Comparison of ENCODE assay signal across 10 mouse cellular contexts in genomic region chr1:72826446-72826845, GRCm38 (mm10). TPM values are rescaled to one million over a fixed set of nuclear protein-coding genes. Genes with fewer than 3 reads are reported as not detected.
DNase-seq lines count a peak whose midpoint lies in the region; ATAC-seq and TF ChIP-seq lines count a peak whose summit lies in the region.
"Had no signal": no experiment of that assay in that cellular context is flagged by ENCODE, and none has a peak within 500 bp of the region (broad histone marks: within the 10 kb centered on the region; RNA-seq: fewer than 3 reads in every experiment).

No protein-coding gene starts in this region.

- H3K27me3 ChIP-seq in intestine, embryonic 14.5 days (replicated peaks; ENCODE audit: control insufficient read depth, insufficient read depth, low read length) = no peaks in the 10 kb centered on the region
- peaks cover 22% of the 10 kb centered on the region; the same call in 1 of the 2 replicates for H3K27me3 ChIP-seq in intestine, postnatal 0 days (replicated peaks; ENCODE audit: control insufficient read depth, insufficient read depth, low read length)
- H3K27me3 ChIP-seq in embryonic facial prominence, embryonic 13.5 days = peaks cover 3% of the 10 kb centered on the region; the same call in 1 of the 2 replicates
- peaks cover 6% of the 10 kb centered on the region; the same call in 1 of the 2 replicates for H3K27me3 ChIP-seq in limb, embryonic 10.5 days (ENCODE audit: low read depth, poor library complexity, severe bottlenecking)
- H3K27me3 ChIP-seq in neural tube, embryonic 14.5 days (ENCODE audit: control insufficient read depth, insufficient read depth, low read length) = no peaks in the 10 kb centered on the region

- no peak for TF ChIP-seq CTCF in intestine, postnatal 0 days (IDR thresholded peaks at IDR 0.05; ENCODE audit: low read depth)

- H3K4me1 ChIP-seq in intestine, embryonic 14.5 days (replicated peaks; ENCODE audit: control insufficient read depth, insufficient read depth, low read length) = peaks cover 25% of the 10 kb centered on the region
- no peaks in the 10 kb centered on the region for H3K4me1 ChIP-seq in intestine, postnatal 0 days (replicated peaks; ENCODE audit: control insufficient read depth, insufficient read depth, low read length)
- H3K4me1 ChIP-seq in embryonic facial prominence, embryonic 13.5 days = peaks cover 36% of the 10 kb centered on the region
- peaks cover 53% of the 10 kb centered on the region for H3K4me1 ChIP-seq in limb, embryonic 10.5 days
- H3K4me1 ChIP-seq in neural tube, embryonic 14.5 days (ENCODE audit: control insufficient read depth, insufficient read depth, low read length) = peaks cover 22% of the 10 kb centered on the region
- H3K4me1 ChIP-seq: liver, embryonic 15.5 days had no signal

- WGBS in intestine, embryonic 14.5 days = 10% methylated on average over 6 of the region's 6 CpGs
- 44% methylated on average over 6 of the region's 6 CpGs for WGBS in intestine, postnatal 0 days
- WGBS in embryonic facial prominence, embryonic 13.5 days = 5% methylated on average over 6 of the region's 6 CpGs
- WGBS in limb, embryonic 10.5 days = 5% methylated on average over 6 of the region's 6 CpGs
- WGBS in neural tube, embryonic 14.5 days = 2% methylated on average over 6 of the region's 6 CpGs

- peak overlapping the region; percentile 59 for H3K4me3 ChIP-seq in intestine, embryonic 14.5 days (ENCODE audit: low read depth, low read length)
- no peak overlapping the region for H3K4me3 ChIP-seq in intestine, postnatal 0 days (ENCODE audit: low read depth, low read length)
- peak overlapping the region; percentile 80 for H3K4me3 ChIP-seq in embryonic facial prominence, embryonic 13.5 days
- H3K4me3 ChIP-seq in limb, embryonic 10.5 days = peak overlapping the region; percentile 79
- H3K4me3 ChIP-seq in neural tube, embryonic 14.5 days (ENCODE audit: low read depth, low read length) = peak overlapping the region; percentile 74
- H3K4me3 ChIP-seq: liver, embryonic 15.5 days had no signal

- H3K9me3 ChIP-seq in intestine, embryonic 14.5 days (ENCODE audit: control insufficient read depth, low read length) = peaks cover 4% of the 10 kb centered on the region; the same call in 1 of the 2 replicates
- H3K9me3 ChIP-seq in intestine, postnatal 0 days (ENCODE audit: control insufficient read depth) = no peaks in the 10 kb centered on the region
- H3K9me3 ChIP-seq in embryonic facial prominence, embryonic 13.5 days = no peaks in the 10 kb centered on the region; the same call in 1 of the 2 replicates
- no peaks in the 10 kb centered on the region for H3K9me3 ChIP-seq in limb, embryonic 10.5 days (replicated peaks)
- no peaks in the 10 kb centered on the region for H3K9me3 ChIP-seq in neural tube, embryonic 14.5 days (ENCODE audit: control insufficient read depth, low read length)
- H3K9me3 ChIP-seq: liver, embryonic 15.5 days had no signal

- no peak for ATAC-seq in intestine, embryonic 14.5 days (replicated peaks; ENCODE audit: low FRiP score, low TSS enrichment, low read depth)
- ATAC-seq in intestine, postnatal 0 days = no peak
- ATAC-seq in embryonic facial prominence, embryonic 13.5 days (ENCODE audit: insufficient number of reproducible peaks, insufficient read depth, low FRiP score, low TSS enrichment, low read depth) = no peak
- ATAC-seq in neural tube, embryonic 14.5 days (ENCODE audit: low read depth) = no peak

- H3K27ac ChIP-seq in intestine, embryonic 14.5 days (ENCODE audit: low read depth) = peak overlapping the region; percentile 47; the same call in 1 of the 2 replicates
- H3K27ac ChIP-seq in intestine, postnatal 0 days (ENCODE audit: low read depth, low read length) = no peak overlapping the region
- peak overlapping the region; percentile 78 for H3K27ac ChIP-seq in embryonic facial prominence, embryonic 13.5 days
- H3K27ac ChIP-seq in limb, embryonic 10.5 days = peak overlapping the region; percentile 90
- peak overlapping the region; percentile 80 for H3K27ac ChIP-seq in neural tube, embryonic 14.5 days (ENCODE audit: low read depth, low read length)
- H3K27ac ChIP-seq: liver, embryonic 15.5 days had no signal

- peak overlapping the region; percentile 98 for H3K4me2 ChIP-seq in intestine, embryonic 14.5 days (ENCODE audit: low read length)
- no peak overlapping the region; the same call in 1 of the 2 replicates for H3K4me2 ChIP-seq in intestine, postnatal 0 days (replicated peaks; ENCODE audit: low read depth)
- H3K4me2 ChIP-seq in embryonic facial prominence, embryonic 13.5 days = peak overlapping the region; percentile 98
- H3K4me2 ChIP-seq in neural tube, embryonic 14.5 days (ENCODE audit: low read depth, low read length) = peak overlapping the region; percentile 84
- H3K4me2 ChIP-seq: liver, embryonic 15.5 days had no signal

- no peak for DNase-seq in intestine, embryonic 14.5 days (ENCODE audit: low spot score)
- peak; percentile 54 for DNase-seq in limb, embryonic 10.5 days (ENCODE audit: low spot score)
- no peak for DNase-seq in left cerebral cortex, adult 18-20 months (ENCODE audit: low spot score in 2 of 2)
- no peak for DNase-seq in adrenal gland, adult 18-20 months (ENCODE audit: low spot score in 2 of 2)
- no peak for DNase-seq in spleen, postnatal 10 days (ENCODE audit: low spot score in 2 of 2)
- DNase-seq: right cerebral cortex, postnatal 25 days had no signal

- peak overlapping the region; percentile 63 for H3K9ac ChIP-seq in intestine, embryonic 14.5 days (ENCODE audit: low read length)
- H3K9ac ChIP-seq in intestine, postnatal 0 days (ENCODE audit: low read depth, low read length) = no peak overlapping the region
- H3K9ac ChIP-seq in embryonic facial prominence, embryonic 13.5 days = peak overlapping the region; percentile 86
- H3K9ac ChIP-seq in neural tube, embryonic 14.5 days (replicated peaks; ENCODE audit: low read depth, low read length) = peak overlapping the region; percentile 79; the same call in 1 of the 2 replicates
- H3K9ac ChIP-seq: liver, embryonic 15.5 days had no signal

- no peaks in the 10 kb centered on the region for H3K36me3 ChIP-seq in intestine, embryonic 14.5 days (ENCODE audit: control insufficient read depth, insufficient read depth, low read length)
- H3K36me3 ChIP-seq in intestine, postnatal 0 days (ENCODE audit: control insufficient read depth, insufficient read depth) = no peaks in the 10 kb centered on the region
- H3K36me3 ChIP-seq in embryonic facial prominence, embryonic 13.5 days = peaks cover 16% of the 10 kb centered on the region
- H3K36me3 ChIP-seq in limb, embryonic 10.5 days = peaks cover 27% of the 10 kb centered on the region
- H3K36me3 ChIP-seq in neural tube, embryonic 14.5 days (ENCODE audit: control insufficient read depth, insufficient read depth, low read length) = no peaks in the 10 kb centered on the region
- H3K36me3 ChIP-seq: liver, embryonic 15.5 days had no signal

RNA-seq across cellular contexts. Expression of gene Igfbp2, which starts 2.1 kb away (rescaled TPM):
- 194 and 217 TPM in 2 replicates for polyA plus RNA-seq in intestine, embryonic 14.5 days (2014; fragmentation: Nextera tagmentation; extraction: Ambion mirVana)
- polyA plus RNA-seq in intestine, postnatal 0 days (2015; fragmentation: Nextera tagmentation; extraction: Ambion mirVana) = 75.6 and 94.0 TPM in 2 replicates
- polyA plus RNA-seq in embryonic facial prominence, embryonic 13.5 days (2015; fragmentation: Nextera tagmentation; extraction: Ambion mirVana) = 469 and 555 TPM in 2 replicates
- 198 and 264 TPM in 2 replicates for polyA plus RNA-seq in limb, embryonic 10.5 days (2016; fragmentation: Nextera tagmentation; extraction: Ambion mirVana)
- 163 and 379 TPM in 2 replicates for polyA plus RNA-seq in neural tube, embryonic 14.5 days (2014; fragmentation: Nextera tagmentation; extraction: Ambion mirVana)
- 10 to 100 TPM; 63.4 to 79.3 TPM for total RNA-seq in left cerebral cortex, adult 18-20 months (2021)
- total RNA-seq in adrenal gland, adult 18-20 months (2021) = 1 to 10 TPM; 1.2 to 4.1 TPM

RNA-seq across cellular contexts. Expression of gene Igfbp5, which starts 48.2 kb away (rescaled TPM):
- polyA plus RNA-seq in intestine, embryonic 14.5 days (2014; fragmentation: Nextera tagmentation; extraction: Ambion mirVana) = 46.2 and 53.1 TPM in 2 replicates
- 14.3 and 14.6 TPM in 2 replicates for polyA plus RNA-seq in intestine, postnatal 0 days (2015; fragmentation: Nextera tagmentation; extraction: Ambion mirVana)
- polyA plus RNA-seq in embryonic facial prominence, embryonic 13.5 days (2015; fragmentation: Nextera tagmentation; extraction: Ambion mirVana) = 141 and 165 TPM in 2 replicates
- 44.4 and 55.4 TPM in 2 replicates for polyA plus RNA-seq in limb, embryonic 10.5 days (2016; fragmentation: Nextera tagmentation; extraction: Ambion mirVana)
- polyA plus RNA-seq in neural tube, embryonic 14.5 days (2014; fragmentation: Nextera tagmentation; extraction: Ambion mirVana) = 85.0 and 112 TPM in 2 replicates
- 10 to 100 TPM; 42.5 to 62.4 TPM for total RNA-seq in left cerebral cortex, adult 18-20 months (2021)
- total RNA-seq in adrenal gland, adult 18-20 months (2021) = 100 to 1,000 TPM in 1 of 2 experiments, 10 to 100 TPM in 1; 99.0 to 159 TPM
